Comparison of ENCODE assay signal across 7 mouse cellular contexts in the genomic region with DNA sequence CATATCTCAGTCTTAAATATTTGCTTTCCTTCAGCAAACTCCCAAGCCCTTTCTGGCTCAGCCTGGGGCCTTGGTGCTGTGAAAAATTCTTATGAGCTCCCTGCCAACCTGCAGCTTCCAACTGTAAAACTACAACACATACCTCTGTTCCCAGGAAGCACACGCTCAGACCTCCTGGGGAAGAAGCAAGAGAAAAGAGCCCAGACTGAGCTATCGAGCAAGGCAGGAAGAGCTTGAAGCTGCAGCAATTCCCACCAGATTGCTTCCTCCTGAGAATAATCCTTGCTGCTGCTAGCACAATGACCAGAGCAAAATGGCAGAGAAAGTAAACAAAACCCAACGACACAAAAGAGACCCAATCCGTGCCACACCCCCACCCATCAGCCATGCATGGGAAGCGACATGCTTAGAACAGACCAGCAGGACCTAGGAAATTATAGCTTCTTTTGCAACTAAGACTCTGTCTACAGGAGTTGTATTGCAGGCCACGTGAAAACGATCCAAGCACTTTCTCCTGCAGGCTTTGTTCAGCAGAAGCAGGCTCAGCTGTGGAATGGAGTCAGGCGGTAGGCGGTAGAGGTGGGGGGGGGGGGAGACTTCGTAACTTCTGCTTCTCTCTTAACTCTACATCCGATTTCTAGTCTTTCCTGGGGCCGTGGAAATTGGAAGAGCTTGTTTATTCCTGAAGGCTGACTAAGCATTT. TPM values are rescaled to one million over a fixed set of nuclear protein-coding genes. Genes with fewer than 3 reads are reported as not detected.
DNase-seq lines count a peak whose midpoint lies in the region; ATAC-seq and TF ChIP-seq lines count a peak whose summit lies in the region.

A gene (minus strand): TSS at position 164 of the 703 bp plus-strand sequence.

- no peak within 1 kb of the TSS for H3K9ac ChIP-seq in ES-E14 (ENCODE audit: insufficient read depth, low read depth, low read length, poor library complexity, severe bottlenecking)
- no peak within 1 kb of the TSS for H3K9ac ChIP-seq in hindbrain, embryonic 15.5 days
- H3K9ac ChIP-seq in limb, embryonic 11.5 days (ENCODE audit: low read length) = no peak within 1 kb of the TSS
- H3K9ac ChIP-seq in liver, embryonic 12.5 days = no peak within 1 kb of the TSS

- in situ Hi-C loops in ES-E14 (cut with MboI; ENCODE audit: low sequenced_read_pairs in 2 of 2, unreplicated experiment in 2 of 2) = no loop called here

- no peaks in the 10 kb centered on the region for H3K27me3 ChIP-seq in hindbrain, embryonic 15.5 days
- no peaks in the 10 kb centered on the region for H3K27me3 ChIP-seq in limb, embryonic 11.5 days (ENCODE audit: control insufficient read depth, insufficient read depth, low read length)
- H3K27me3 ChIP-seq in liver, embryonic 12.5 days (replicated peaks) = no peaks in the 10 kb centered on the region

- no peak within 1 kb of the TSS for H3K27ac ChIP-seq in ES-E14 (ENCODE audit: insufficient read depth, low read depth, low read length, poor library complexity, severe bottlenecking)
- H3K27ac ChIP-seq in hindbrain, embryonic 15.5 days (replicated peaks) = no peak within 1 kb of the TSS
- H3K27ac ChIP-seq in limb, embryonic 11.5 days (replicated peaks; ENCODE audit: low read depth, low read length) = no peak within 1 kb of the TSS
- H3K27ac ChIP-seq in liver, embryonic 12.5 days = no peak within 1 kb of the TSS

- 22% methylated on average over 12 of the region's 12 CpGs for WGBS in hindbrain, embryonic 15.5 days
- WGBS in limb, embryonic 11.5 days = 51% methylated on average over 12 of the region's 12 CpGs
- 33% methylated on average over 12 of the region's 12 CpGs for WGBS in liver, embryonic 12.5 days (ENCODE audit: insufficient replicate concordance)

- H3K4me2 ChIP-seq in hindbrain, embryonic 15.5 days = peak within 1 kb of the TSS; percentile 30; the same call in 1 of the 2 replicates
- no peak within 1 kb of the TSS for H3K4me2 ChIP-seq in limb, embryonic 11.5 days (ENCODE audit: low read depth, severe bottlenecking)
- no peak within 1 kb of the TSS for H3K4me2 ChIP-seq in liver, embryonic 12.5 days

- no peaks in the 10 kb centered on the region for H3K9me3 ChIP-seq in ES-E14 (ENCODE audit: control insufficient read depth, insufficient read depth, low read depth, low read length)
- no peaks in the 10 kb centered on the region for H3K9me3 ChIP-seq in hindbrain, embryonic 15.5 days
- H3K9me3 ChIP-seq in limb, embryonic 11.5 days (ENCODE audit: control insufficient read depth, low read length) = no peaks in the 10 kb centered on the region
- no peaks in the 10 kb centered on the region for H3K9me3 ChIP-seq in liver, embryonic 12.5 days (replicated peaks)

- peak; percentile 20 for DNase-seq in ES-E14 (ENCODE audit: low read depth, low spot score)
- peak; percentile 28 for DNase-seq in limb, embryonic 11.5 days (ENCODE audit: low spot score)
- DNase-seq in gastrocnemius, adult 8-10 months (ENCODE audit: low spot score in 2 of 2) = no peak
- no peak for DNase-seq in right cerebral cortex, adult 2 months (ENCODE audit: low spot score in 2 of 2)

- H3K36me3 ChIP-seq in ES-E14 (ENCODE audit: control insufficient read depth, insufficient read depth, low read length, poor library complexity, severe bottlenecking) = no peaks in the 10 kb centered on the region
- H3K36me3 ChIP-seq in hindbrain, embryonic 15.5 days = no peaks in the 10 kb centered on the region
- H3K36me3 ChIP-seq in limb, embryonic 11.5 days (ENCODE audit: control insufficient read depth, insufficient read depth, low read length) = no peaks in the 10 kb centered on the region
- H3K36me3 ChIP-seq in liver, embryonic 12.5 days = no peaks in the 10 kb centered on the region

- H3K4me3 ChIP-seq in ES-E14 (ENCODE audit: insufficient read depth in 1 of 2, low read depth in 1 of 2, low read length in 2 of 2, poor library complexity in 1 of 2, severe bottlenecking in 1 of 2) = no peak within 1 kb of the TSS
- no peak within 1 kb of the TSS for H3K4me3 ChIP-seq in hindbrain, embryonic 15.5 days
- H3K4me3 ChIP-seq in limb, embryonic 11.5 days (ENCODE audit: low read depth, low read length) = no peak within 1 kb of the TSS
- no peak within 1 kb of the TSS for H3K4me3 ChIP-seq in liver, embryonic 12.5 days

- H3K4me1 ChIP-seq in ES-E14 (ENCODE audit: control insufficient read depth in 2 of 2, insufficient read depth in 2 of 2, low read length in 2 of 2, poor library complexity in 1 of 2) = no peaks in the 10 kb centered on the region
- H3K4me1 ChIP-seq in hindbrain, embryonic 15.5 days (replicated peaks) = peaks cover 6% of the 10 kb centered on the region; the same call in 1 of the 2 replicates
- H3K4me1 ChIP-seq in limb, embryonic 11.5 days (ENCODE audit: control insufficient read depth, insufficient read depth, low read length) = no peaks in the 10 kb centered on the region
- H3K4me1 ChIP-seq in liver, embryonic 12.5 days = no peaks in the 10 kb centered on the region

- ATAC-seq in common myeloid progenitor, adult 5-6 weeks (replicated peaks; ENCODE audit: low read depth, poor library complexity, severe bottlenecking) = peak; percentile 89
- peak; percentile 77; the same call in 1 of the 2 replicates for ATAC-seq in hindbrain, embryonic 15.5 days (ENCODE audit: low FRiP score, low read depth)
- ATAC-seq in limb, embryonic 11.5 days (ENCODE audit: insufficient number of reproducible peaks, low FRiP score, low TSS enrichment, low read depth) = no peak
- ATAC-seq in liver, embryonic 12.5 days = no peak

TF ChIP-seq in ES-E14, 5 proteins besides CTCF, POLR2A, EP300 and RAD21:
- no peak for TF ChIP-seq ZNF384 (IDR thresholded peaks at IDR 0.05; ENCODE audit: low read depth, low read length)
- no peak for TF ChIP-seq CHD2 (IDR thresholded peaks at IDR 0.05; ENCODE audit: low read depth, low read length)
- TF ChIP-seq HCFC1 (IDR thresholded peaks at IDR 0.05; ENCODE audit: borderline replicate concordance, insufficient read depth, low read length) = no peak
- no peak for TF ChIP-seq MAFK (IDR thresholded peaks at IDR 0.05; ENCODE audit: insufficient read depth, low read depth, low read length)
- no peak for TF ChIP-seq ZC3H11A (IDR thresholded peaks at IDR 0.05; ENCODE audit: borderline replicate concordance, low read depth, low read length)

RNA-seq across cellular contexts. Expression of the gene that starts here (rescaled TPM):
- total RNA-seq in ES-E14 (2012; rRNA removed) = 0.13 TPM in 1 of 2 replicates, not detected in the other
- 8.4 and 10.6 TPM in 2 replicates for total RNA-seq in common myeloid progenitor, adult 5-6 weeks (2017)
- 1.6 and 1.8 TPM in 2 replicates for polyA plus RNA-seq in hindbrain, embryonic 15.5 days (2015; fragmentation: Nextera tagmentation; extraction: Ambion mirVana)
- polyA plus RNA-seq in limb, embryonic 11.5 days (2014; fragmentation: Nextera tagmentation; extraction: Ambion mirVana) = 0.27 and 0.28 TPM in 2 replicates
- under 1 TPM in 2 of 4 experiments, not detected in 2; 0.05 to 0.10 TPM for total RNA-seq in gastrocnemius, adult 8-10 months (2022)
- 0.73 and 0.89 TPM in 2 replicates for polyA plus RNA-seq in liver, embryonic 12.5 days (2016; fragmentation: Nextera tagmentation; extraction: Ambion mirVana)

Comparison
In these comparisons a context has a peak if more than half of its experiments do, and no peak if none do; other contexts are left out.
1. Peak in DNase-seq in ES-E14; RNA of the gene not detected or under 1 TPM.
2. Peak in DNase-seq in limb, embryonic 11.5 days; RNA of the gene not detected or under 1 TPM.
3. ATAC-seq: peak in common myeloid progenitor, adult 5-6 weeks (single experiment) and hindbrain, embryonic 15.5 days (single experiment); none in limb, embryonic 11.5 days (single experiment) and liver, embryonic 12.5 days (single experiment).